In the genomic region with DNA sequence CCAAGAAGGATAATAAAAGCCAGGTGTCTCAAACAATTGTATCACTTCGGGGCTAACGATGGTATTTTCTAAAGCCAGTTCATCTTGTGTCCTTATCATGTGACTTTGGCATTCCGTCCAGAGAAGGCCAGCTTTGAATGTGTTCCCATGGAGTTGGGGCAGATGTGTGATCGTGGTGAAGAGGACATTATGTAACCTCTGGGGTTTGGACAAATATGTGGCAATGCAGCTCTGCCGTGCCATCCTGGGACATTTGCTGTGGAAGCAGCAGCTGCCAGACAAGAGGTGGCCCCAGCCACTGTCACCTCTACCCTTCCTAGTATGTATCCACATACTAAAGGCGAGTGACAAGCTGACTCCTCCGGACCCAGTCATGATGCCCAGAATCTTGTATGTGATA, we compare ENCODE assay signal across 25 mouse cellular contexts.
A peak's percentile ranks its signal among the peaks of the same experiment; 100 is the strongest.
DNase-seq lines count a peak whose midpoint lies in the region; ATAC-seq and TF ChIP-seq lines count a peak whose summit lies in the region.
"Had no signal": no experiment of that assay in that cellular context is flagged by ENCODE, and none has a peak within 500 bp of the region (broad histone marks: within the 10 kb centered on the region; RNA-seq: fewer than 3 reads in every experiment).

No protein-coding gene starts in this region.

- TF ChIP-seq POLR2A in heart, adult 2 months (IDR thresholded peaks at IDR 0.05; ENCODE audit: insufficient read depth, low read depth, low read length): no peak

- TF ChIP-seq EP300 in heart, adult 2 months (IDR thresholded peaks at IDR 0.05; ENCODE audit: insufficient read depth, low read depth, low read length): no peak
- TF ChIP-seq EP300 in liver, postnatal 0 days (IDR thresholded peaks at IDR 0.05; ENCODE audit: low read depth): no peak

- no peaks in the 10 kb centered on the region for H3K9me3 ChIP-seq in liver, postnatal 0 days (ENCODE audit: low read length)
- H3K9me3 ChIP-seq: embryonic facial prominence, embryonic 10.5 days; embryonic facial prominence, embryonic 12.5 days; forebrain, embryonic 13.5 days; forebrain, embryonic 15.5 days had no signal

- intact Hi-C loops in heart, adult 2 months (cut with DNase I): no loop called here

- ATAC-seq in liver, postnatal 0 days: peak; percentile 61
- ATAC-seq: activated CD4-positive, CD25-positive, alpha-beta regulatory T cell, adult 4 months; CD4-positive, CD25-positive, alpha-beta regulatory T cell, adult 4 months; forebrain, embryonic 13.5 days; forebrain, embryonic 15.5 days; forebrain, postnatal 0 days; Patski had no signal

- no peak for TF ChIP-seq CTCF in heart, adult 2 months (IDR thresholded peaks at IDR 0.05)
- no peak for TF ChIP-seq CTCF in liver, postnatal 0 days (IDR thresholded peaks at IDR 0.05; ENCODE audit: low read depth)

- H3K4me1 ChIP-seq in heart, adult 2 months (ENCODE audit: control insufficient read depth, insufficient read depth, low read length): peaks cover 1% of the 10 kb centered on the region; the same call in 1 of the 2 replicates
- peaks cover 5% of the 10 kb centered on the region; the same call in 1 of the 2 replicates for H3K4me1 ChIP-seq in liver, postnatal 0 days (ENCODE audit: insufficient read depth)
- H3K4me1 ChIP-seq: embryonic facial prominence, embryonic 12.5 days had no signal

- H3K4me3 ChIP-seq in heart, adult 2 months: no peak overlapping the region
- H3K4me3 ChIP-seq in liver, postnatal 0 days (ENCODE audit: low read depth, low read length): no peak overlapping the region
- H3K4me3 ChIP-seq: embryonic facial prominence, embryonic 10.5 days; embryonic facial prominence, embryonic 12.5 days; forebrain, embryonic 13.5 days; forebrain, embryonic 15.5 days had no signal

- peak; percentile 19 for DNase-seq in adrenal gland, postnatal 14 days
- DNase-seq in adrenal gland, postnatal 36 days: no peak
- DNase-seq in heart, adult 11 months: peak; percentile 79
- DNase-seq in heart, adult 2 months: no peak
- DNase-seq in liver, postnatal 0 days: no peak
- no peak for DNase-seq in liver
- DNase-seq in c-Kit-positive CD71-positive TER-119-positive erythroid progenitor cells, embryonic 14.5 days (ENCODE audit: low spot score): no peak
- DNase-seq: adrenal gland, adult 2 months; adrenal gland, postnatal 10 days; B cell, adult 2 months; cerebellum, adult 11-12 months; cerebellum, adult 2 months; cerebellum, adult 9-10 months; cerebellum, postnatal 10 days; cerebellum, postnatal 25 days; forebrain, postnatal 0 days had no signal

- no peak overlapping the region for H3K4me2 ChIP-seq in liver, postnatal 0 days (ENCODE audit: low read depth, low read length)
- H3K4me2 ChIP-seq: embryonic facial prominence, embryonic 12.5 days; forebrain, embryonic 13.5 days; forebrain, embryonic 15.5 days had no signal

- H3K27me3 ChIP-seq in heart, adult 2 months (ENCODE audit: control insufficient read depth, insufficient read depth, low read length): no peaks in the 10 kb centered on the region
- 0 out of 2 replicates have a peak, but pooled peaks cover 4% of the 10 kb centered on the region for H3K27me3 ChIP-seq in liver, postnatal 0 days (ENCODE audit: insufficient read depth, low read length)
- H3K27me3 ChIP-seq: CH12.LX; embryonic facial prominence, embryonic 12.5 days; forebrain, embryonic 13.5 days; forebrain, embryonic 15.5 days had no signal

- no peaks in the 10 kb centered on the region for H3K79me2 ChIP-seq in heart, adult 2 months (replicated peaks; ENCODE audit: control insufficient read depth, insufficient read depth, low read length)

- no peaks in the 10 kb centered on the region for H3K36me3 ChIP-seq in heart, adult 2 months (ENCODE audit: control insufficient read depth, insufficient read depth, low read length)
- no peaks in the 10 kb centered on the region for H3K36me3 ChIP-seq in liver, postnatal 0 days (replicated peaks; ENCODE audit: insufficient read depth, low read length)
- H3K36me3 ChIP-seq: embryonic facial prominence, embryonic 10.5 days; embryonic facial prominence, embryonic 12.5 days; forebrain, embryonic 15.5 days; G1E had no signal

- H3K9ac ChIP-seq in heart, adult 2 months (ENCODE audit: low read depth, low read length): no peak overlapping the region
- no peak overlapping the region for H3K9ac ChIP-seq in liver, postnatal 0 days (replicated peaks)
- H3K9ac ChIP-seq: embryonic facial prominence, embryonic 12.5 days; forebrain, embryonic 13.5 days; forebrain, embryonic 15.5 days; forebrain, postnatal 0 days had no signal

- 80% methylated on average over 7 of the region's 7 CpGs for WGBS in heart, adult 2 months
- 74% methylated on average over 7 of the region's 7 CpGs for WGBS in liver, postnatal 0 days (ENCODE audit: insufficient replicate concordance)

- H3K27ac ChIP-seq in heart, adult 2 months: no peak overlapping the region
- no peak overlapping the region for H3K27ac ChIP-seq in liver, postnatal 0 days (ENCODE audit: low read depth)
- H3K27ac ChIP-seq: embryonic facial prominence, embryonic 10.5 days; embryonic facial prominence, embryonic 12.5 days; forebrain, embryonic 13.5 days; forebrain, embryonic 15.5 days had no signal

Comparison
In these comparisons a context has a peak if more than half of its experiments do, and no peak if none do; other contexts are left out.
1. DNase-seq: peak in adrenal gland, postnatal 14 days (single experiment) and heart, adult 11 months (single experiment); none in adrenal gland, postnatal 36 days (0 of 2), heart, adult 2 months (0 of 2), liver, postnatal 0 days (single experiment), liver (single experiment) and c-Kit-positive CD71-positive TER-119-positive erythroid progenitor cells, embryonic 14.5 days (single experiment).